Mouse (Mus musculus): ENCODE data around the gene Slc35b3.

Gene Slc35b3

DNA sequence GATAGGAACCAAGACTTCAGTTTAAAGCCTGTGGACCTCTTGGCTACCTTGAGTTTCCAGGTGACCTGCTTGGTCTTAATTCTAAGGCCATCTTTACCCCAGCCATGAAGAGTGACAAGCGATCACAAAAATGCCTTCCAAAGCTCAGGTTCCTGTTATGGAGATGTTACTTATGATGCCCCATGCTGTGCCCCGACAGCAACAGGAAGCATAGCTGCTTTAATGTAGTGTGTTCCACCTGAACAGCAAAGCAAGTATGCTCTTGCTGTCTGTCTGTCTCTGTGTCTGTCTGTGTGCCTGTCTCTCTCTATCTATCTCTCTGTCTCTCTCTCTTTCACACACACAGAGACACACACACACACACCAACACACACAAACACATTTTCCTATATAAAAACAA is 22.2 kb downstream of the Slc35b3 start:
- DNase-seq (ENCODE audit: low read depth): no peak

DNA sequence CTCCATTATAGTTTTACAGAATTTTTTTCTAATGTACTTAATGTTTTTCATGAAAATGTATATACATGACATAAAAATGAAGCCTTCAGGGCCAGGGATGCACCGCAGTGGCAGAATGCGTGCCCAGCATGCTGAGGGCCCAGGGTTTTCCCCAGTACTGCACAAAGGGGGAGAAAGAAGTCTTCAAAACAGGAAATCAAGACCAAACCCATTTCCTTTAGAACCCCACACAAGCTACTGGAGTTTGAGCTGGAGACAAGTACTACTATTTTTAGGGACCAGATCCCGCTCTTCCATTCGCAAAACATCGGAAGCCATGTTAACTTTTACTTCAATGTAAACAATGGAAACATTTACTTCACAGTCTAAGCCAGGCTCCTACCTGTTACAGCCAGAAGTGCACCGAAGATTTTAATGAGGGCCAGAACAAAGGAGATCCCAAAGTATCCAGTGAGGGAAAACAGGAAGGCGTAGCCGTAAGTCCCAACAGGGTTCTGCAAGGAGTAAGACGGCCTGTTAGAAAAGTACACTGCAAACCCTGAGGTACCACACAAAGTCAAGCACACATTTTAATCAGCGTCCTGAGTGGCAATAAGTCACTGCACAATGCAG is 23.7 kb downstream of the Slc35b3 start:
- DNase-seq (ENCODE audit: low read depth): no peak

DNA sequence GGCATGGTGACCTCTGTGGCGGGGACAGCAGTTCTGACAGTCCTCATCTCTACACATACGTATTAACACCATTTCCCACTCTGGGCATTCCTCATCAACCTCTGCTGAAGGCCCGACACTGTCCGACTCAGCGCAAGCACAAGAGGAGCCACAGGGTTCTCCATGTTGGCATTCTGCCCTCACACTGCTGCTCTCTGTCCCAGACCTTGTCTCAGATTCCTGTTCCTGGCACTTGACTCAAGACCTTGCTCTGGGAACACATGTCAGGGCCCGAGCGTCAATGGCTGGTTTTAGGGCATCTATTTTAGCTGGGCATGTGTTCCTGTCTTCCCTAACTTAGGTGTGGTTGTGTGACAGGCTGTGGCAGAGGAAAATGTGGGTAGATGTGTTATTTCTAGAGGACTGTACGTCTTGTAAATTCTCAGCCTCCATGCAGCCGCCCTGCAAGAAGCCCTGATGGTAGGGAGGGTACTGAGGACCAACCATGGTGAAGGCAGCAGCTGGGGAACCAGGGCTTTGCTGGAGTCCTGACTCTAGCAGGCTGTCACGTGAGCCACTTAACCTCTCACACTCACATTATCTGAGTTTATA is 24.7 kb downstream of the Slc35b3 start:
- no peak for DNase-seq (ENCODE audit: low read depth)

DNA sequence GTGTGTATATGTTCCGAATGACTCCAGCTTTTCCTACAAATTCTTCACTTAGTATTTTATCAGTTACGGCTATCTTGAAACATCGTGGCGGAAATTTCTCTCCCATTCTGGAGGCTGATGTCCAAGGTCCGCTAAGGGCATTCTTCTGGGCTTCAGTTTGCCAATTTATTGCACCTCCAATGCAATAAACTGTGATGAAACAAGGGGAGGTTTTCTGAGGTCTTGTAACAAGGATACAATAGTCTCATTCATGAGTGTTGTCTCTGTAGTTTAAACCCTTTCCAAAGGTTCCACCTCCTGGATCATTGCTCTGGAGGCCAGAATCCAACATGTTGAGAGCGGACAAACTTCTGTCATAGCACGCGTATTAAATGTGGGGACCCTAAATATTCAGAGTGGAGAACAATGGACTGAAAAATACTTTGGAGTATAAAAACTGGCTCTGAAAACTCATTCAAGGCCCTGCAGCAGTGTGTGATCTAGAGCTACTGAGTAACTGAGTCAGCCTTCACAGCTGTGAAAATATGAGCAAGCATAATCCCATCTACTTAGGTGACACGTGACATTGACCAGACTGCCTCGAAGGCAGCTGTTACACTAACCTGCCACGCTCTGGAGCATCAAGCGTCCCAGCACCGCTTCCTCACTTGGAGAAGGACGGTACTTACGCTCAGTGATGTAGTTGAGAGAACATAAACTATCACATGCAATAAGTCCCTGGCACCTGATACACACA is 30.7 kb downstream of the Slc35b3 start:
- no peak for DNase-seq (ENCODE audit: low read depth)

DNA sequence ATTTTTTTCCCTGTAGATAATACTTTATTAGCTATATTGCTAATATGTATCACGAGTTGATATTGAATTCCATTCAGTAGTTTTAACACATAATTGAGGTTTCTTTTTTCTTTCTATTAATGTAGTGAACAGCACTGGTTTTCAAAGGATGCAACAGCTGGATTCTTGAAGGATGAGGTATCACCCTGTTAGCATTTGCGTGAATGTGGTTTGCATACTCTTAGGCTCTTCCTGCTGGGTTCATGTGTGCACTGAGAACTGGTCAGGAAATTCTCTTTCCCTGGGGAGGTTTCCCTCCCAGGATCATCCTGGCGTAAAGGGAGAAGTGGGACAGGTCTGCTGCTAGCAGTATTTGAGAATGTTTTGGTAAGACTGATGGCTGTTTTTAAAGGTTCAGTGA is 38.0 kb downstream of the Slc35b3 start:
- no peak for DNase-seq (ENCODE audit: low read depth)

DNA sequence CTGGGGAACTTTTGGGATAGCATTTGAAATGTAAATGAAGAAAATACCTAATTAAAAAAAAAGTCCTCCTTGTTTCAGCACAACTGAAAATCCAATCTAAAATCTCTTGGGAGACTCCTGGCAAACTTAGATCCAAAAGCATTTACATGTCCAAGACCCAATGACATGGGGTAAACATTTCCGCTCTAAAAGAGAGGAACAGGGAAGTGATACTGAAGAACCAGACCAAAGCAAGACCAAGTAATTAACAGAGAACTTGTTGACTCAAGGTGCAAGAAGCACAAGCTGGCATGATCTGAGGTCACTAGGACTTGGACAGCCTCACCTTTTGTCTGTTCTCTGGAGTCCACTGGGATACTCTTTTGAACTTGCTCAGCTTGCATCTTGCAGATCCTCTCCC is 39.4 kb downstream of the Slc35b3 start:
- DNase-seq (ENCODE audit: low read depth): no peak

GRCm38 (mm10) chr13:38918188-38918885 is 42.3 kb downstream of the Slc35b3 start:
- no peak for DNase-seq (ENCODE audit: low read depth)

DNA sequence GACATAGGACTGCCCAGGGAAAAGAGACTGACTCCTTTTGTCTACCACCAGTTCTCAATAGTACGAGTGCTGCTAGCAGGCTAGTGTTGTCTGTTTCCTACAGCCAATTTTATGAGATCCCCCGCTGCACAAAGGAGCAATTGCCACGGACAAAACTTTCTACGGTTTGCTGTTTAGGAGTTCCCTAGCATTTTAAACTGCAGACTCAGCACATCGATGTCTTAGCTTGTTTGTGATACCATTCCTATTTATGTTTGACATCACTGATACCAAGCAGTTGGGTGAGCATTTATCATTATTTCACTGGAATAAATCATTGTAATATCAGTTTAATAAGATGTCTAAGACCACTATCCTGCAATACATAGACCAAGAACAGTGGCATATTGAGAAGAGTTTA is 43.1 kb downstream of the Slc35b3 start:
- no peak for DNase-seq (ENCODE audit: low read depth)

- peak; percentile 42 for DNase-seq (ENCODE audit: low read depth)
Measured at GRCm38 (mm10) chr13:38914771-38915170, 45.9 kb downstream of the Slc35b3 start.

DNA sequence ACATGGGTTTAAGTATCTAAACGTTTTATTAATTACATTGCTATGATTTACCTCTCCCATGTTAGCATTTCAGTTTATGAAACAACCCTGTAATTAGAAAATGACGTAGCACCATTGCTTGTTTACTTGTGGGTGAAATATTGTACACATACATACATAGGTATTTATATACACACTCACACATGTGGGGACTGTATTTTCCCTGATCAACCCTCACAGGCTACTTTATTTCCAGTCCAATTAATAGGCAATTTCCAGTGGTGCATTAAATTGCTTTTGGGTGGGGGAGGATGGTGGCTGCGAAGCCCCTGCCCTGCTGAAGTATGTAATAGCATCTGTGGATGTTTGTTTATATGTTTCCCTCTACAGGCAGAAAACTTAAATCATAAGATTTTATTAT is 68.3 kb downstream of the Slc35b3 start:
- no peak for DNase-seq (ENCODE audit: low read depth)

All from NIH3T3 (cell line).